ENCODE assay signal across 8 mouse cellular contexts in the genomic region with DNA sequence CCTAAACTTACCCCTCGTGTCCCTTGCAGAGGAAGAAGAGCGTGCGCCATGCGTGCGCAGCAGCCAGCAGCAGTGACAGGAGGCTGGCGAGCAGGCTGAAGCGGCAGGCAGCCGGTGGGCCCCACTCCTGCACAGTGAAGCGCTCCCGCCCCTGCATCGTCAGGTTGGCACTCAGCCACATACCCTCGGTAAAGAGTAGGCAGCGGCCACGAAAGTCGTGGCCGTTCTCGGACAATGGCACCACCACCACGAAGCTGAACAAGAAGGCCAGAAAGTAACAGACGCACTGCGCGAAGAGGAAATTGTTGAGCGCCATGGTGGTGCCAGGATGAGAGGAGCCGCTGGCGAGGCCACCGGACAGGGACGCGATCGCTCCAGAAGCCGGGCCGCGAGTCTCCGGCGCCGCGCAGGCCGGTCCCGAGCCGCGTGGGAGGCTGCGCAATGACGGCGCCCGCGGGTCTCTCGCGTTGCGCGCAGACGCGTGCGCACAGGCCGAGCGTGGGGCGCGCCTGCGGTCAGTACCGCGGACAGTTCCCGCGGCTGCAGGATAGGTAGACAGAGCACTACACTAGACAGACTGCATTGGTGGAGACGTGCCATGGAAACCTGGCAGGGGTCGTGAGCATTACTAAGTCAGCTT. TPM values are rescaled to one million over a fixed set of nuclear protein-coding genes. Genes with fewer than 3 reads are reported as not detected.
DNase-seq lines count a peak whose midpoint lies in the region; ATAC-seq lines count a peak whose summit lies in the region.

No protein-coding gene starts in this region.

- no peaks in the 10 kb centered on the region for H3K9me3 ChIP-seq in kidney, embryonic 14.5 days (ENCODE audit: control insufficient read depth, low read length)

- H3K4me2 ChIP-seq in kidney, embryonic 14.5 days (replicated peaks; ENCODE audit: low read depth, low read length): peak overlapping the region; percentile 64

- H3K4me3 ChIP-seq in kidney, embryonic 14.5 days (ENCODE audit: low read length): peak overlapping the region; percentile 27

- no peaks in the 10 kb centered on the region; the same call in 1 of the 2 replicates for H3K4me1 ChIP-seq in kidney, embryonic 14.5 days (ENCODE audit: control insufficient read depth, insufficient read depth, low read length)

- H3K36me3 ChIP-seq in kidney, embryonic 14.5 days (ENCODE audit: control insufficient read depth, insufficient read depth, low read length): no peaks in the 10 kb centered on the region

- peak; percentile 86 for ATAC-seq in kidney, embryonic 14.5 days (ENCODE audit: low FRiP score, low TSS enrichment)
- ATAC-seq in megakaryocyte progenitor cell, adult 5-6 weeks (replicated peaks; ENCODE audit: poor library complexity): peak; percentile 76

- DNase-seq in kidney, adult 9 months: no peak
- DNase-seq in adrenal gland, postnatal 14 days: peak; percentile 79
- DNase-seq in forelimb bud, embryonic 11.5 days (ENCODE audit: low read depth, low spot score): peak; percentile 75
- DNase-seq in kidney, postnatal 4 days: peak; percentile 87 to 89
- peak; percentile 68 to 72 for DNase-seq in right cerebral cortex, postnatal 36 days (ENCODE audit: low spot score in 2 of 2)
- DNase-seq in natural killer cell, adult 2 months (ENCODE audit: low spot score in 2 of 2): no peak

- H3K27me3 ChIP-seq in kidney, embryonic 14.5 days (ENCODE audit: control insufficient read depth, insufficient read depth, low read length): peaks cover 19% of the 10 kb centered on the region; the same call in 1 of the 2 replicates

- 4% methylated on average over 62 of the region's 62 CpGs for WGBS in kidney, embryonic 14.5 days

- no peak overlapping the region for H3K9ac ChIP-seq in kidney, embryonic 14.5 days (ENCODE audit: low read depth, low read length)

- H3K27ac ChIP-seq in kidney, embryonic 14.5 days (ENCODE audit: low read depth, low read length): no peak overlapping the region

RNA-seq across cellular contexts. Expression of a gene that starts 5.7 kb away (rescaled TPM):
- 0.16 and 0.57 TPM in 2 replicates for polyA plus RNA-seq in kidney, embryonic 14.5 days (2014; fragmentation: Nextera tagmentation; extraction: Ambion mirVana)
- 3.9 and 6.0 TPM in 2 replicates for total RNA-seq in adrenal gland, postnatal 14 days (2021)
- total RNA-seq in megakaryocyte progenitor cell, adult 5-6 weeks (2015): not detected in 2 replicates
- total RNA-seq in megakaryocyte progenitor cell, adult 5-6 weeks (2017): not detected in 2 replicates

RNA-seq across cellular contexts. Expression of a gene that starts 21.6 kb away (rescaled TPM):
- polyA plus RNA-seq in kidney, embryonic 14.5 days (2014; fragmentation: Nextera tagmentation; extraction: Ambion mirVana): 0.08 and 0.40 TPM in 2 replicates
- total RNA-seq in adrenal gland, postnatal 14 days (2021): 11.8 and 17.0 TPM in 2 replicates
- total RNA-seq in megakaryocyte progenitor cell, adult 5-6 weeks (2015): not detected in 2 replicates
- not detected in 2 replicates for total RNA-seq in megakaryocyte progenitor cell, adult 5-6 weeks (2017)

Comparison
In these comparisons a context has a peak if more than half of its experiments do, and no peak if none do; other contexts are left out.
1. DNase-seq: peak in adrenal gland, postnatal 14 days (single experiment), forelimb bud, embryonic 11.5 days (single experiment), kidney, postnatal 4 days (2 of 2) and right cerebral cortex, postnatal 36 days (2 of 2); none in kidney, adult 9 months (single experiment) and natural killer cell, adult 2 months (0 of 2).
2. RNA of a gene that starts 21.6 kb away (total RNA-seq): 11.8 to 17.0 TPM in adrenal gland, postnatal 14 days; not detected in megakaryocyte progenitor cell, adult 5-6 weeks; every median in the first group is over 10 times any median in the second.